Mouse (Mus musculus): Measurements from ENCODE around the gene Kcnn3.

GRCm38 (mm10) chr3:89535147-89535546 lies 15.2 kb downstream of the Kcnn3 start:
- TF ChIP-seq POLR2A (IDR thresholded peaks at IDR 0.05; ENCODE audit: borderline replicate concordance, extremely low read depth, insufficient read depth, insufficient read length, poor library complexity, severe bottlenecking) (no peak), CTCF (IDR thresholded peaks at IDR 0.05; ENCODE audit: borderline replicate concordance, extremely low read depth, insufficient read depth, insufficient read length) (no peak)
